Mouse (Mus musculus): ENCODE measurements around the gene Pkd2l1. TPM values are rescaled to one million over a fixed set of nuclear protein-coding genes. Genes with fewer than 3 reads are reported as not detected.
"Not testable (repeated sequence)": the region's sequence is repeated elsewhere in the genome, so short reads cannot be mapped to it uniquely, and the experiment has no call there.

Pkd2l1 gene
- polyA plus RNA-seq, 1 experiment from 2014 or later = 1.2 TPM

DNA sequence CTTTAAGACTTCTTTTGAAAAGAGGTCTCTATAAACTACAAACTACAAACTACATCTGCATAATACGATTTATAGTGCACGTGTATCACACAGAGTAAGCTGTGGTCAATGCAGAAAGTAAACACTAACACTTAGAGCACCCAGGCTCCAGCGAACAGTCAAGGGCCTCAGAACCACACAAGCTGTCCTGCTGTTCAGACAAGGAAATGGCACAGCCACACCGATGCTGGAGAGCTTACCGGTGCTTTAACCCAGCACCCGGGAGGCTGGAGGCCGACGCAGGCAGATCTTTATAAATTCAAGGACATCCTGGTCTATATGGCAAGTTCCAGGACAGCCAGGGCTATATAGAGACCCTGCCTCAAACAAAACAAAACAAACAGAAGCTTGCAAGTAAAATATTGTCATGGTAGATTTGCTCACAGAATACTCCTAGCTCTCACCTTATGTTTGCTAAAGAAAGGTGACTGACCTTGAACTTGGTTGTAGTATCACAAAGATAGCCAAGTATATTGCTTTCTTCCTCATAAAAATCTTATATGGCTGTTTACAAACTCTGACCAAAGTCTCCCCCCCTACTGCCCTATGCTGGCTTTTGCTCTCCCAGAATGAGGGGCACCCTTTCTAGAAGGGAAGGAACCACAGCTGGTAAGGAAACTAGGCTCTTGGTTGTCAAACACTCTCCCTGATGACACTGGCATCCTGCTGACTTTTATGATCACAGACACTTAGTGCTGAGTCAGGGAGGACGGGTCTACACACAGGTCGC is 64.3 kb downstream of the Pkd2l1 start:
- Histone ChIP-seq H3K27ac (ENCODE audit: low read depth, low read length) (no peak overlapping the region), H3K4me3 (ENCODE audit: low read depth, low read length) (no peak overlapping the region), H3K4me1 (ENCODE audit: control insufficient read depth, insufficient read depth, low read length) (no peaks in the 10 kb centered on the region), H3K4me2 (ENCODE audit: low read depth) (no peak overlapping the region), H3K9me3 (ENCODE audit: control insufficient read depth, low read length) (no peaks in the 10 kb centered on the region), H3K27me3 (ENCODE audit: control insufficient read depth, insufficient read depth, low read length) (no peaks in the 10 kb centered on the region), H3K36me3 (ENCODE audit: control insufficient read depth, insufficient read depth, low read length) (peaks cover 11% of the 10 kb centered on the region), H3K9ac (ENCODE audit: low read length) (no peak overlapping the region)
- DNase-seq (ENCODE audit: low spot score) (no peak), ATAC-seq (ENCODE audit: insufficient read depth, low FRiP score, low TSS enrichment) (no peak)
- 92% methylated on average over 10 of the region's 10 CpGs for WGBS

DNA sequence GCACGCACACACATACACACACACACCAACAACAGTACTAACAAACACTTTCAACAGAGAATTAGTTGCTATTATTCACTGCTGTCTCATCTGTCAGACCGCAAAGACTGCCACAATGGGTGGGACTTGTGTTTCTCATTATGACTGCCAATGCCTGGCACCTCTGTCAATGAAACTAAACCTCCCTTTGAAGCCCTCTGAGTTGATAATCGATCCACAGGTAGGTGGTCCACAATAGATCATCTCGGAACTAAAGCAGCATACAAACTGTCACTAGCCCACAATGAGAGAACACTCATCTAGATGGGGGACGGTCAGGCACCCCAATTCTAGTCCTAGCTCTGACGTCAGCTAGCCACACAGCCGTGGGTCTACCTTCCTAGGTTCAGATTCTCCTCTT is 71.1 kb downstream of the Pkd2l1 start:
- no peaks in the 10 kb centered on the region for H3K27me3 ChIP-seq (ENCODE audit: control insufficient read depth, insufficient read depth, low read length)
- no peaks in the 10 kb centered on the region for H3K9me3 ChIP-seq (ENCODE audit: control insufficient read depth, low read length)
- DNase-seq (ENCODE audit: low spot score) (no peak), ATAC-seq (ENCODE audit: insufficient read depth, low FRiP score, low TSS enrichment) (no peak)
- peaks cover 12% of the 10 kb centered on the region for H3K36me3 ChIP-seq (ENCODE audit: control insufficient read depth, insufficient read depth, low read length)
- no peak overlapping the region for H3K9ac ChIP-seq (ENCODE audit: low read length)
- H3K4me2 ChIP-seq (ENCODE audit: low read depth) = no peak overlapping the region
- H3K27ac ChIP-seq (ENCODE audit: low read depth, low read length) = no peak overlapping the region
- 92% methylated on average over 7 of the region's 7 CpGs for WGBS
- H3K4me1 ChIP-seq (ENCODE audit: control insufficient read depth, insufficient read depth, low read length) = no peaks in the 10 kb centered on the region
- H3K4me3 ChIP-seq (ENCODE audit: low read depth, low read length) = no peak overlapping the region

GRCm38 (mm10) chr19:44120686-44121085 is 71.6 kb downstream of the Pkd2l1 start:
- H3K27ac ChIP-seq (ENCODE audit: low read depth, low read length); H3K9me3 ChIP-seq (ENCODE audit: control insufficient read depth, low read length); ATAC-seq (ENCODE audit: insufficient read depth, low FRiP score, low TSS enrichment); H3K4me3 ChIP-seq (ENCODE audit: low read depth, low read length); H3K4me1 ChIP-seq (ENCODE audit: control insufficient read depth, insufficient read depth, low read length); H3K4me2 ChIP-seq (ENCODE audit: low read depth); H3K27me3 ChIP-seq (ENCODE audit: control insufficient read depth, insufficient read depth, low read length); DNase-seq (ENCODE audit: low spot score); H3K9ac ChIP-seq (ENCODE audit: low read length): not testable (repeated sequence)
- H3K36me3 ChIP-seq (ENCODE audit: control insufficient read depth, insufficient read depth, low read length) = peaks cover 12% of the 10 kb centered on the region
- 82% methylated on average over 7 of the region's 9 CpGs for WGBS

DNA sequence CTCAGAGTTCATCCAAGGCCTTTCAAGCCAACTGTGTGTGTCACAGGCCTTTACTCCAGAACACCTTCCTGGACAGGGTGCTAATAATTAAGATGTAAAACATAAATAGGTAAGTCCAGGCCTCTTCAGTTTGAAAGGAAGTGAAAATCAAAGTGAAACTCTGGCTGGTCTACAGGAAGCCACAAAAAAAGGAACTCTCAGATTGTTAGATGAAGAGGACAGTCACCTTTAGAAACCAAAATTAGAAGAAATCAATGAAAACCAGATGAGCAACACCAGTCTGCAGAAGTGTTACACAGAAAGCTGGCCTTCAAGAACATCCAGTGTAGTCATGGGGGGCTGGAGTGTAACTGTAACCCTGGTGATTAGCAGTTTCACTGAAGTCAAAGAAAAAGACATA is 74.4 kb downstream of the Pkd2l1 start:
- Histone ChIP-seq H3K9ac (ENCODE audit: low read length) (no peak overlapping the region), H3K36me3 (ENCODE audit: control insufficient read depth, insufficient read depth, low read length) (peaks cover 14% of the 10 kb centered on the region), H3K4me1 (ENCODE audit: control insufficient read depth, insufficient read depth, low read length) (no peaks in the 10 kb centered on the region), H3K9me3 (ENCODE audit: control insufficient read depth, low read length) (no peaks in the 10 kb centered on the region), H3K4me3 (ENCODE audit: low read depth, low read length) (no peak overlapping the region), H3K4me2 (ENCODE audit: low read depth) (no peak overlapping the region), H3K27me3 (ENCODE audit: control insufficient read depth, insufficient read depth, low read length) (no peaks in the 10 kb centered on the region), H3K27ac (ENCODE audit: low read depth, low read length) (no peak overlapping the region)
- ATAC-seq (ENCODE audit: insufficient read depth, low FRiP score, low TSS enrichment) (no peak), DNase-seq (ENCODE audit: low spot score) (no peak)

DNA sequence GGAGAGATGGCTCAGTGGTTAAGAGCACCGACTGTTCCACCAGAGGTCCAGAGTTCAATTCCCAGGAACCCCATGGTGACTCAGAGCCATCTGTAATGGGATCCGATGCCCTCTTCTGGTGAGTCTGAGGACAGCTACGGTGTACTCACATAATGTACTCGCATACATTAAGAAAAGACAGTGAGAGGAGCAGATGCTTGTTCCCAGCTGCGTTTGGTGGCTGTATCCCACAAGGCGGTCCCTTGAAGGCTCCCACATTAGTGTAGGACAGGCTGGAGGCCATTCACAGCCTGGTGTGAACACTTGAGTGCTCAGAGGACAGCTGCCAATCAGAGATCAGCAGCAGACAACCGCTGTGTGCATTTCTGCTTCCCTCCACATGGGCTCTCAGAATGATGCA is 80.5 kb downstream of the Pkd2l1 start:
- H3K4me3 ChIP-seq (ENCODE audit: low read depth, low read length) = no peak overlapping the region
- ATAC-seq (ENCODE audit: insufficient read depth, low FRiP score, low TSS enrichment) (0 out of 2 replicates have a peak, but pooled peaks have one; percentile 39), DNase-seq (ENCODE audit: low spot score) (peak; percentile 40)
- H3K27me3 ChIP-seq (ENCODE audit: control insufficient read depth, insufficient read depth, low read length) = no peaks in the 10 kb centered on the region
- WGBS = 65% methylated on average over 7 of the region's 7 CpGs
- H3K36me3 ChIP-seq (ENCODE audit: control insufficient read depth, insufficient read depth, low read length) = peaks cover 11% of the 10 kb centered on the region
- no peak overlapping the region for H3K9ac ChIP-seq (ENCODE audit: low read length)
- no peak overlapping the region for H3K4me2 ChIP-seq (ENCODE audit: low read depth)
- no peaks in the 10 kb centered on the region for H3K4me1 ChIP-seq (ENCODE audit: control insufficient read depth, insufficient read depth, low read length)
- H3K9me3 ChIP-seq (ENCODE audit: control insufficient read depth, low read length) = no peaks in the 10 kb centered on the region
- no peak overlapping the region for H3K27ac ChIP-seq (ENCODE audit: low read depth, low read length)

DNA sequence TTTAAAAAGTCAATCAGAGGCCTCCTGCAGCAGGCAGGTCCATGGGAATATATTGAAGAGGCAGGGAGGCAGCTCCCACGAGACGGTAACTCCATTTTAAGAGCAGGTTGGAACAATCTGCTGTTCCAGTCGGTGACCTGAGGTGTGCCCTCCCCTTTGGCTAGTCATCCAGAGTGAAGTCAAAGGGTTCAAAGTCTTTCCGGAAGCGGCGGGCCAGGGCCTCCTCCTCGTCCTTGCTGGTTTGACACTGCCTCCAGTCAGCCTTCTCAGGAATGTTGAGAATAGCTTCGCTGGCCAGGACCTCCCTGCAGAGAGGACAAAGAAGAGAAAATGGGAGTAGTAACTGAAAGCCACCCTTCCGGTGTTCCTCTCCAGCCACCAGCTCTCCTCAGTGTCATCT is 81.9 kb downstream of the Pkd2l1 start:
- no peak for ATAC-seq (ENCODE audit: insufficient read depth, low FRiP score, low TSS enrichment)
- WGBS = 92% methylated on average over 9 of the region's 9 CpGs
- Histone ChIP-seq H3K27ac (ENCODE audit: low read depth, low read length) (no peak overlapping the region), H3K4me2 (ENCODE audit: low read depth) (no peak overlapping the region), H3K9me3 (ENCODE audit: control insufficient read depth, low read length) (no peaks in the 10 kb centered on the region), H3K27me3 (ENCODE audit: control insufficient read depth, insufficient read depth, low read length) (no peaks in the 10 kb centered on the region), H3K9ac (ENCODE audit: low read length) (no peak overlapping the region), H3K36me3 (ENCODE audit: control insufficient read depth, insufficient read depth, low read length) (peaks cover 11% of the 10 kb centered on the region), H3K4me3 (ENCODE audit: low read depth, low read length) (no peak overlapping the region), H3K4me1 (ENCODE audit: control insufficient read depth, insufficient read depth, low read length) (0 out of 2 replicates have a peak, but pooled peaks cover 2% of the 10 kb centered on the region)
- no peak for DNase-seq (ENCODE audit: low spot score)

- Histone ChIP-seq H3K27ac (ENCODE audit: low read depth, low read length) (no peak overlapping the region), H3K4me2 (ENCODE audit: low read depth) (no peak overlapping the region), H3K36me3 (ENCODE audit: control insufficient read depth, insufficient read depth, low read length) (peaks cover 11% of the 10 kb centered on the region), H3K4me1 (ENCODE audit: control insufficient read depth, insufficient read depth, low read length) (0 out of 2 replicates have a peak, but pooled peaks cover 2% of the 10 kb centered on the region), H3K4me3 (ENCODE audit: low read depth, low read length) (no peak overlapping the region), H3K9me3 (ENCODE audit: control insufficient read depth, low read length) (no peaks in the 10 kb centered on the region), H3K9ac (ENCODE audit: low read length) (no peak overlapping the region), H3K27me3 (ENCODE audit: control insufficient read depth, insufficient read depth, low read length) (no peaks in the 10 kb centered on the region)
- DNase-seq (ENCODE audit: low spot score) (no peak), ATAC-seq (ENCODE audit: insufficient read depth, low FRiP score, low TSS enrichment) (no peak)
These were observed 83.2 kb downstream of the Pkd2l1 start for GRCm38 (mm10) chr19:44108996-44109395.

DNA sequence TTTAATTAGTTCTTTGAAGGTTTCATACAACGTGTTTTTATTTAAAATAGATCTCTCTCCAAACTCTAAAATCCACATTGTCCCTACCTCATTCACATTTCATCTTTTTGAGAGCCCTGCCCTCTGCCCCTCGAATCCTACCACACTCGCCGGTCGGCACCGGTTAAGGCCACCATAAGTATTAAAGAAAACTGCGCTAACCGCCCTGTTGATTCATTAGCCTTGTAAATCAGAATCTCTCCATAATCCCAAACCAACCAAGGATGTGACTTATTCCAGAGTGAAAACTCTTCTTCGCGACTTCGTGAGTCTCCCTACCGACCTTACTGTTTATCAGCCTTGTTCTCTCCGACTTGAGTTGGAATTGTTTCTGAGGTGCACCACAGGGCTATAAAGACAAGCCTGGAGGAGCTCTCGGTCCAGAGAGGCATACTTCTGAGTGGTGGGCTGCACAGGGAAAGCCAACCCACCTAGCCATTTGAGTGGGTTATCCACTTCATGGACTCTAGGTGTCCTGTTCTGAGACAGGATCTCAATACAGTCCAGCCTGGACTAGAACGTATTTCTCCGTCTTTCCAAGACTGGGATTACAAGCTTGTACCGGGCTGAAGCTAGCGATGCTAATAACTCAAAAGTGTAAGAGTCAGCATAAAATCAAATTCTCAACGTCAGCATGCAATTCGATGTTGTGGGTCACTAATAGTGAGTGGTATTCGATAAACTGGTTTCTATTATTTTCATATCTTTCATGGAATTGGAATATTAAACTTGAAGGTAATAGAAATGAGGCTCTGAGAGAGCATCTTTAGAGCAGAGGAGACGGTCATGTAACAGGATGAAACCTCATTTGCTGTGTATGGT is 84.4 kb downstream of the Pkd2l1 start:
- DNase-seq (ENCODE audit: low spot score) (no peak), ATAC-seq (ENCODE audit: insufficient read depth, low FRiP score, low TSS enrichment) (peak; percentile 42)
- H3K4me2 ChIP-seq (ENCODE audit: low read depth) = peak overlapping the region; percentile 89
- H3K36me3 ChIP-seq (ENCODE audit: control insufficient read depth, insufficient read depth, low read length) = peaks cover 5% of the 10 kb centered on the region
- H3K4me3 ChIP-seq (ENCODE audit: low read depth, low read length) = peak overlapping the region; percentile 99
- 30% methylated on average over 22 of the region's 22 CpGs for WGBS
- H3K4me1 ChIP-seq (ENCODE audit: control insufficient read depth, insufficient read depth, low read length) = 0 out of 2 replicates have a peak, but pooled peaks cover 2% of the 10 kb centered on the region
- peak overlapping the region; percentile 41 for H3K9ac ChIP-seq (ENCODE audit: low read length)
- no peak overlapping the region for H3K27ac ChIP-seq (ENCODE audit: low read depth, low read length)
- no peaks in the 10 kb centered on the region for H3K27me3 ChIP-seq (ENCODE audit: control insufficient read depth, insufficient read depth, low read length)
- H3K9me3 ChIP-seq (ENCODE audit: control insufficient read depth, low read length) = no peaks in the 10 kb centered on the region
